Mouse (Mus musculus) MEL (cell line): Measurements from ENCODE around the gene Bpgm. TPM values are rescaled to one million over a fixed set of nuclear protein-coding genes. Genes with fewer than 3 reads are reported as not detected.
A peak's percentile ranks its signal among the peaks of the same experiment; 100 is the strongest.

Source experiments
- DNase-seq: peaks from one replicate; pipeline ENCODE4 v3.0.0; 2011; ENCODE audit warnings: low read depth, low spot score
- H3K27ac ChIP-seq: 2 replicates; pipeline ENCODE4 v1.5.1; 2012; ENCODE audit warnings: low read depth, mild to moderate bottlenecking, control low read depth, low read length, moderate library complexity; ENCODE audit not compliant: control insufficient read depth
- H3K27me3 ChIP-seq, 2 experiments: fragments of 150-350 bp in 1 of 2; sonication (generic) in 1 of 2; 2 replicates each; pipeline ENCODE4 v1.6.1; 2012; ENCODE audit warnings: low read length in 2 of 2, mild to moderate bottlenecking in 2 of 2, improper control_type of control experiment in 1 of 2, moderate library complexity in 1 of 2; ENCODE audit not compliant: insufficient read depth in 2 of 2, control insufficient read depth in 1 of 2
- H3K36me3 ChIP-seq, 2 experiments: 2 replicates each; pipeline ENCODE4 v1.6.1; 2012 to 2014; ENCODE audit warnings: low read length in 2 of 2, improper control_type of control experiment in 1 of 2, inconsistent platforms in 1 of 2, mild to moderate bottlenecking in 1 of 2; ENCODE audit not compliant: insufficient read depth in 2 of 2, control insufficient read depth in 1 of 2
- H3K4me1 ChIP-seq, 2 experiments: fragments of 150-350 bp in 1 of 2; sonication (generic) in 1 of 2; 2 replicates each; pipeline ENCODE4 v1.6.1; 2012; ENCODE audit warnings: low read length in 2 of 2, improper control_type of control experiment in 1 of 2, mild to moderate bottlenecking in 1 of 2; ENCODE audit not compliant: insufficient read depth in 2 of 2, control insufficient read depth in 1 of 2
- H3K4me3 ChIP-seq, 2 experiments: fragments of 150-350 bp in 1 of 2; sonication (generic) in 1 of 2; 2 replicates each; pipeline ENCODE4 v1.5.1; 2012; ENCODE audit warnings: low read depth in 2 of 2, low read length in 2 of 2, mild to moderate bottlenecking in 2 of 2, moderate library complexity in 2 of 2, control low read depth in 1 of 2, improper control_type of control experiment in 1 of 2; ENCODE audit not compliant: control insufficient read depth in 1 of 2, insufficient read depth in 1 of 2
- H3K79me2 ChIP-seq: 2 replicates; pipeline ENCODE4 v1.6.1; 2012; ENCODE audit warnings: mild to moderate bottlenecking, low read length, moderate library complexity; ENCODE audit not compliant: control insufficient read depth, poor library complexity, insufficient read depth
- H3K9ac ChIP-seq: 2 replicates; pipeline ENCODE4 v1.6.1; 2012; ENCODE audit warnings: low read depth, mild to moderate bottlenecking, control low read depth, low read length, moderate library complexity; ENCODE audit not compliant: control insufficient read depth, poor library complexity, severe bottlenecking
- H3K9me3 ChIP-seq: fragments of 150-350 bp; sonication (generic); replicated peaks from 2 replicates; pipeline ENCODE4 v1.6.1; 2012; ENCODE audit warnings: mild to moderate bottlenecking, low read length, improper control_type of control experiment, moderate library complexity; ENCODE audit not compliant: insufficient read depth
- BHLHE40 ChIP-seq: IDR thresholded peaks from 2 replicates; pipeline ENCODE4 v1.6.1; 2012; ENCODE audit warnings: low read depth, mild to moderate bottlenecking, inconsistent platforms, low read length, improper control_type of control experiment, borderline replicate concordance
- CHD1 ChIP-seq: IDR thresholded peaks from 2 replicates; pipeline ENCODE4 v1.6.1; 2012; ENCODE audit warnings: low read depth, mild to moderate bottlenecking, inconsistent platforms, low read length, improper control_type of control experiment
- CHD2 ChIP-seq: IDR thresholded peaks from 2 replicates; pipeline ENCODE4 v1.6.1; 2011; ENCODE audit warnings: low read length, improper control_type of control experiment
- CTCF ChIP-seq, 3 experiments: IDR thresholded peaks in 2 of 3; conservative IDR thresholded peaks in 1 of 3; 2 replicates each; pipeline ENCODE4 v1.5.1; 2011 to 2012; ENCODE audit warnings: low read length in 3 of 3, low read depth in 2 of 3, mild to moderate bottlenecking in 2 of 3, improper control_type of control experiment in 1 of 3, inconsistent platforms in 1 of 3, mixed read lengths in 1 of 3, moderate library complexity in 1 of 3; ENCODE audit not compliant: control insufficient read depth in 1 of 3, insufficient read depth in 1 of 3, poor library complexity in 1 of 3, severe bottlenecking in 1 of 3
- E2F4 ChIP-seq: IDR thresholded peaks from 2 replicates; pipeline ENCODE4 v1.6.1; 2011; ENCODE audit warnings: low read depth, low read length, improper control_type of control experiment, borderline replicate concordance
- ELF1 ChIP-seq: IDR thresholded peaks from 2 replicates; pipeline ENCODE4 v1.6.1; 2014; ENCODE audit warnings: low read depth, mild to moderate bottlenecking, inconsistent platforms, low read length, improper control_type of control experiment, moderate library complexity
- EP300 ChIP-seq, 2 experiments: IDR thresholded peaks; 2 replicates each; pipeline ENCODE4 v1.6.1; 2011; ENCODE audit warnings: improper control_type of control experiment in 2 of 2, low read length in 2 of 2, low read depth in 1 of 2, mild to moderate bottlenecking in 1 of 2
- ETS1 ChIP-seq: IDR thresholded peaks from 2 replicates; pipeline ENCODE4 v1.6.1; 2012; ENCODE audit warnings: low read depth, mild to moderate bottlenecking, inconsistent platforms, low read length, improper control_type of control experiment, moderate library complexity
- GABPA ChIP-seq: IDR thresholded peaks from 2 replicates; pipeline ENCODE4 v1.6.1; 2012; ENCODE audit warnings: low read depth, mild to moderate bottlenecking, inconsistent platforms, low read length, improper control_type of control experiment, moderate library complexity
- GATA1 ChIP-seq: IDR thresholded peaks from 2 replicates; pipeline ENCODE4 v1.6.1; 2011; ENCODE audit warnings: low read depth, low read length, improper control_type of control experiment
- HCFC1 ChIP-seq: IDR thresholded peaks from 2 replicates; pipeline ENCODE4 v1.6.1; 2012; ENCODE audit warnings: low read depth, mild to moderate bottlenecking, inconsistent platforms, low read length, improper control_type of control experiment, moderate library complexity
- JUND ChIP-seq: IDR thresholded peaks from 2 replicates; pipeline ENCODE4 v1.6.1; 2011; ENCODE audit warnings: low read depth, mild to moderate bottlenecking, improper control_type of control experiment, low read length
- KAT2A ChIP-seq: conservative IDR thresholded peaks from 2 replicates; pipeline ENCODE4 v1.6.1; 2012; ENCODE audit warnings: low read depth, low read length, improper control_type of control experiment, inconsistent platforms
- MAFK ChIP-seq: IDR thresholded peaks from 2 replicates; pipeline ENCODE4 v1.6.1; 2011; ENCODE audit warnings: low read depth, mild to moderate bottlenecking, low read length, improper control_type of control experiment, borderline replicate concordance
- MAZ ChIP-seq: IDR thresholded peaks from 2 replicates; pipeline ENCODE4 v1.6.1; 2012; ENCODE audit warnings: low read depth, mild to moderate bottlenecking, inconsistent platforms, low read length, improper control_type of control experiment
- MEF2A ChIP-seq: IDR thresholded peaks from 2 replicates; pipeline ENCODE4 v1.6.1; 2014; ENCODE audit warnings: low read depth, mild to moderate bottlenecking, inconsistent platforms, low read length, improper control_type of control experiment; ENCODE audit not compliant: poor library complexity, insufficient replicate concordance, severe bottlenecking; ENCODE audit errors: extremely low read depth
- MXI1 ChIP-seq: IDR thresholded peaks from 2 replicates; pipeline ENCODE4 v1.6.1; 2011; ENCODE audit warnings: mild to moderate bottlenecking, low read depth, low read length, improper control_type of control experiment
- MYB ChIP-seq: IDR thresholded peaks from 2 replicates; pipeline ENCODE4 v1.6.1; 2011; ENCODE audit warnings: mild to moderate bottlenecking, low read depth, low read length, improper control_type of control experiment
- NELFE ChIP-seq: IDR thresholded peaks from 2 replicates; pipeline ENCODE4 v1.6.1; 2011; ENCODE audit warnings: low read depth, low read length, improper control_type of control experiment
- NRF1 ChIP-seq: IDR thresholded peaks from 2 replicates; pipeline ENCODE4 v1.6.1; 2014; ENCODE audit warnings: low read depth, mild to moderate bottlenecking, inconsistent platforms, low read length, improper control_type of control experiment, moderate library complexity; ENCODE audit not compliant: poor library complexity, insufficient read depth, severe bottlenecking
- POLR2A ChIP-seq, 2 experiments: IDR thresholded peaks; 2 replicates each; pipeline ENCODE4 v1.6.1; 2011 to 2012; ENCODE audit warnings: low read length in 2 of 2, mild to moderate bottlenecking in 2 of 2, control low read depth in 1 of 2, improper control_type of control experiment in 1 of 2, low read depth in 1 of 2, moderate library complexity in 1 of 2; ENCODE audit not compliant: control insufficient read depth in 1 of 2, insufficient read depth in 1 of 2, poor library complexity in 1 of 2
- POLR2AphosphoS2 ChIP-seq: IDR thresholded peaks from 2 replicates; pipeline ENCODE4 v1.6.1; 2011; ENCODE audit warnings: low read length, improper control_type of control experiment
- POLR2AphosphoS5 ChIP-seq: IDR thresholded peaks from 2 replicates; pipeline ENCODE4 v1.6.1; 2012; ENCODE audit warnings: low read depth, borderline replicate concordance, mild to moderate bottlenecking, inconsistent platforms, low read length, moderate library complexity, mixed read lengths
- RAD21 ChIP-seq: IDR thresholded peaks from 2 replicates; pipeline ENCODE4 v1.6.1; 2011; ENCODE audit warnings: mild to moderate bottlenecking, low read depth, low read length, improper control_type of control experiment
- SIN3A ChIP-seq: IDR thresholded peaks from 2 replicates; pipeline ENCODE4 v1.6.1; 2012; ENCODE audit warnings: low read length, improper control_type of control experiment, inconsistent platforms
- SMC3 ChIP-seq: IDR thresholded peaks from 2 replicates; pipeline ENCODE4 v1.6.1; 2011; ENCODE audit warnings: low read depth, low read length, improper control_type of control experiment
- TCF12 ChIP-seq: IDR thresholded peaks from 2 replicates; pipeline ENCODE4 v1.6.1; 2014; ENCODE audit warnings: low read depth, mild to moderate bottlenecking, inconsistent platforms, low read length, improper control_type of control experiment, moderate library complexity
- UBTF ChIP-seq: IDR thresholded peaks from 2 replicates; pipeline ENCODE4 v1.6.1; 2012; ENCODE audit warnings: low read depth, mild to moderate bottlenecking, inconsistent platforms, low read length, improper control_type of control experiment, moderate library complexity, borderline replicate concordance; ENCODE audit not compliant: insufficient read depth
- USF1 ChIP-seq: IDR thresholded peaks from 2 replicates; pipeline ENCODE4 v1.6.1; 2014; ENCODE audit warnings: low read depth, mild to moderate bottlenecking, inconsistent platforms, low read length, improper control_type of control experiment, moderate library complexity
- USF2 ChIP-seq, 2 experiments: IDR thresholded peaks; 2 replicates each; pipeline ENCODE4 v1.6.1; 2011 to 2012; ENCODE audit warnings: improper control_type of control experiment in 2 of 2, low read length in 2 of 2, borderline replicate concordance in 1 of 2, inconsistent platforms in 1 of 2, low read depth in 1 of 2, mild to moderate bottlenecking in 1 of 2; ENCODE audit not compliant: insufficient read depth in 1 of 2
- ZC3H11A ChIP-seq: IDR thresholded peaks from 2 replicates; pipeline ENCODE4 v1.6.1; 2012; ENCODE audit warnings: low read depth, mild to moderate bottlenecking, inconsistent platforms, low read length, improper control_type of control experiment
- ZKSCAN1 ChIP-seq: IDR thresholded peaks from 2 replicates; pipeline ENCODE4 v1.6.1; 2012; ENCODE audit warnings: low read depth, mild to moderate bottlenecking, inconsistent platforms, low read length, improper control_type of control experiment, moderate library complexity
- ZMIZ1 ChIP-seq: IDR thresholded peaks from 2 replicates; pipeline ENCODE4 v1.6.1; 2012; ENCODE audit warnings: low read depth, mild to moderate bottlenecking, inconsistent platforms, low read length, improper control_type of control experiment, moderate library complexity
- ZNF384 ChIP-seq: IDR thresholded peaks from 2 replicates; pipeline ENCODE4 v1.6.1; 2012; ENCODE audit warnings: low read depth, mild to moderate bottlenecking, inconsistent platforms, low read length, improper control_type of control experiment
- polyA plus RNA-seq, 2 experiments: library from polyadenylated mRNA; stranded (reverse) in 1 of 2; unstranded in 1 of 2; fragments of >175 nt in 1 of 2; fragments of >200 nt in 1 of 2; gene quantifications; 2 replicates each; pipeline versions ENCODE4 v1.2.1 to v1.2.4; 2012; ENCODE audit warnings: low replicate concordance in 2 of 2, low read depth in 1 of 2; ENCODE audit not compliant: insufficient read length in 2 of 2, insufficient read depth in 1 of 2, missing spikeins in 1 of 2
- total RNA-seq: library from RNA; depleted of rRNA; stranded (reverse); fragments of 300-350 nt; gene quantifications from 2 replicates; pipeline ENCODE4 v1.2.3, GENCODE M21; 2012; rRNA removed

Bpgm gene
- total RNA-seq (10.6 and 11.1 TPM in 2 replicates), polyA plus RNA-seq (10 to 100 TPM in 1 of 2 experiments, not detected in 1; 14.1 TPM)

DNA sequence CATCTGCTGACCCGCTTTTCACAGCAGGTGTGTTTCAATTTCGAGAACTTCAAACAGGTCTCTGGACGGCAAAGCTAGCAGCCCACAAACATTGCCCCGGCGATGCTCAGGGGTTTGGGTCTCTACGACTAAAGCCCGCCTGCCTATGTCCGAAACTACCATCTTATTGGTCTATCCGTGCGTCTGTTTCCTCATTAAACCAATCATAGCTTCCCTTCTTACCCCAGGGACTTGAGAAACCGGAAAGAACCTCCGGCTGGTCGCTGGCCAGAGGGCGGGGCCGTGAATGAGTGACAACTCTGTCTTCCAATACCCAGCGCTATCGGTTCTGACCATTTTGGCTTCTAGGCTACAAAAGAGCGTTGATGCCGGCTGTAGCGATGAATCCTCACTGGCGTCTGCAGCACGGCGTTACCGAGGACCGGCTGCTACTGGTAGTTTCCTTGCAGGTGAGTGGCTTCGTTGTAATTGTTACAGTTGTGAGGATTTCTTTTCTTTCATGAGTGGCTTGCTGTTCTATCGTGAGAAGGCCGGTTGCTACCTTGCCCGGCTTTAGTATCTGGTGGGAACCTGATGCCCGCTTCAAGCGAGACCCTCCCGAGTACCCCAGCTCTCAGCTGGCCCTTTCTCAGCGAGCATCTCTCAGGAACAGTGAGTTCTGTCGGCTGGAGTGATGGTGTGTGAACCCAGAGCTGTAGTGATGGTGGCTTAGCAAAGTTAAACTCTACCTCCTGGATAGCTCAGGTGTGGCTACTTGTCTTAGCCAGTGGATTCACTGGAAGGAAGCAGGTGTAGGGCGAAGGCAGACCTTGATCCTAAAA, at the start of gene Bpgm:
Bpgm (plus strand) TSS at position 234 of the 821 bp plus-strand sequence.
- Histone ChIP-seq H3K27ac (peak within 1 kb of the TSS; percentile 68), H3K27me3 (no peaks in the 10 kb centered on the region), H3K4me3 (peak within 1 kb of the TSS; percentile 77 to 87), H3K36me3 (peaks cover 0 to 28% of the 10 kb centered on the region in 2 experiments; a peak in 2 of 4 replicates), H3K9ac (peak within 1 kb of the TSS; percentile 73), H3K9me3 (no peaks in the 10 kb centered on the region), H3K4me1 (peaks cover 18 to 25% of the 10 kb centered on the region in 2 experiments), H3K79me2 (no peaks in the 10 kb centered on the region; the same call in 1 of the 2 replicates)
- peak; percentile 98 for DNase-seq
- TF ChIP-seq ZC3H11A (no peak), CHD2 (peak; percentile 83), USF2 (IDR thresholded peaks at IDR 0.05; ENCODE audit: borderline replicate concordance in 1 of 2, insufficient read depth in 1 of 2, low read depth in 1 of 2, low read length in 2 of 2) (no peak), HCFC1 (peak; percentile 80), BHLHE40 (no peak), SIN3A (peak; percentile 62), ZNF384 (no peak), MXI1 (peak; percentile 57; the same call in 1 of the 2 replicates), GATA1 (no peak), ZKSCAN1 (no peak), USF1 (no peak), CTCF (IDR thresholded peaks at IDR 0.05 in 2 of 3, conservative IDR thresholded peaks at IDR 0.05 in 1 of 3; ENCODE audit: control insufficient read depth in 1 of 3, insufficient read depth in 1 of 3, low read depth in 2 of 3, low read length in 3 of 3, poor library complexity in 1 of 3, severe bottlenecking in 1 of 3) (no peak), ETS1 (no peak), CHD1 (no peak), TCF12 (0 out of 2 replicates have a peak, but pooled peaks have one; percentile 28), MYB (no peak), POLR2AphosphoS5 (no peak), EP300 (IDR thresholded peaks at IDR 0.05; ENCODE audit: low read depth in 1 of 2, low read length in 2 of 2) (no peak), MEF2A (no peak), UBTF (no peak), MAFK (no peak), RAD21 (no peak), ELF1 (peak; percentile 79), ZMIZ1 (peak; percentile 64; the same call in 1 of the 2 replicates), MAZ (no peak), NELFE (peak; percentile 87), KAT2A (peak; percentile 48; the same call in 1 of the 2 replicates), E2F4 (no peak), POLR2A (IDR thresholded peaks at IDR 0.05; ENCODE audit: control insufficient read depth in 1 of 2, insufficient read depth in 1 of 2, low read depth in 1 of 2, low read length in 2 of 2, poor library complexity in 1 of 2) (peak; percentile 62 to 96; a peak in 3 of 4 replicates), POLR2AphosphoS2 (peak; percentile 82; the same call in 1 of the 2 replicates), GABPA (no peak), NRF1 (no peak), SMC3 (no peak), JUND (no peak)
